Mouse (Mus musculus) left cerebral cortex, adult 11 months (tissue): ENCODE results near the gene Atp2a2.

Source experiments
- DNase-seq: peaks from one replicate; pipeline ENCODE4 v3.0.0; 2022; ENCODE audit warnings: low spot score

Atp2a2 gene

DNA sequence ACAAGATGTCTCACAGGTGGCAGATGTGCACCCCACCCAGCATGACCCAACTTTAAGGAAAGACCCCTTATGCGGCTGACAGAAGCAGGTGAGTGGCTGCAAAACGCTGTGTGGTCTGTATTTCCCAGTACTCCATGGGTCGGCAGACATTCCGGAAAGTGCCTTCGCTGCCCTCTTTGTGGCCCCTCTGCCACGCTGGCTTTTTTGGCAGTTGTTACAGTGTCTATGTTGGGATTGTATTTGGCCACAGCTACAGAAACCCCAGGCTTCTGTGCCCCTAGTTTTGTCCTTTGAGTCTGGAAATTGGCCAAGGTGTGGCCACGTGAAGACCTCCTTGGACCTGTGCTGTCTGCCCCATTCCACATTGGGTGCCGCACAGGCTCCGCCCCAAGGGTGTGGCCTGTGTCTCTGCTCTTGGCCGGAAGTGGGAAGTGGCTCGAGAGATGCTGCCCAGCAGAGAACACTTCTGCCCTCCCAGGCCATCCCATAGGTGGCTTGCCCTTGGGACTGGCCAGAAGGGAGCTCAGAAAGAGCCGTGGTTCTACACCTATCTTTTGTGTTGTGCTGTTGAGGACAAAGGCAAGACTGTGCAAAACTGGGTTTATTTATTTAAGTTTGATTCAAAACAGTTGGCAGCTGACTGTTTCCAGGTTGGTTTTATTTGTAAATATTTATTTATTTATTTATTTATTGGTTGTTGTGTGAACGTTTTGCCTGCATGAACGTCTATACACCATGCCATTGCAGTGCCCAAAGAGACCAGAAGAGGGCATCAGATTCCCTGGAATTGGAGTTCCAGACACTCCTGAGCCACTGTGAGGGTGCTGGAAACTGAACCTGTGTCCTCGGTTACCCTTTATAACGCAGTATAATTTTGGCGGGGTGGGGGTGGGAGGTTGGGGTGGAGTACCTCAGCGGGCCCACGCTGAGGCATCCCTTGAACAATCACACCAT, 92.1 kb downstream of the Atp2a2 start:
- DNase-seq, result no peak

DNA sequence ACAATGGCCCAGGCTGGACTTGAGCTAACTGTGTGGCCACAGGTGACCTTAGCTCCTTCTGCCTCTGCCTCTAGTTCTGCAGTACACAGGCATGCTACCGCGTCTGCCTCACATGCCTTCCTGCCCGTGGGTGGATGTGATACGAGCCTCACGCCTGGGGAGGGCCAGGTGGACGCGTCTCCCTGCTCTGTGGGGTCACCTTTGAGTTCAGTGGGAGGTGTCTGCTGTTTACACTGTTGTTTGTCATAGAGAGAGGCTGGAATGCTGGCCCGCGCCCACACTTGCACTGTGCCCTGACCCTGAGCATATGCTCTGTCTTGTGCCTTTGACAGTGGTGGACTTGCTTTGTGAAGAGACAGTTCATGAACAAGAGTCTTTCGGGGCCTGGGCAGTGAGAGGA, 96.5 kb downstream of the Atp2a2 start:
- DNase-seq, result no peak
